Mouse (Mus musculus) ovary, postnatal 36 days (tissue): ENCODE data around the gene Sdc1.

ENCODE experiments used
- DNase-seq: peaks from one replicate; pipeline ENCODE4 v3.0.0; 2022; ENCODE audit warnings: low spot score, mixed read lengths

Gene Sdc1

GRCm38 (mm10) chr12:8782565-8782964 lies 11.4 kb downstream of the Sdc1 start:
- no peak for DNase-seq

- peak; percentile 40 for DNase-seq
Observed at GRCm38 (mm10) chr12:8784189-8784588, 13.1 kb downstream of the Sdc1 start.

- no peak for DNase-seq
Observed at GRCm38 (mm10) chr12:8786476-8786875, 15.4 kb downstream of the Sdc1 start.

DNA sequence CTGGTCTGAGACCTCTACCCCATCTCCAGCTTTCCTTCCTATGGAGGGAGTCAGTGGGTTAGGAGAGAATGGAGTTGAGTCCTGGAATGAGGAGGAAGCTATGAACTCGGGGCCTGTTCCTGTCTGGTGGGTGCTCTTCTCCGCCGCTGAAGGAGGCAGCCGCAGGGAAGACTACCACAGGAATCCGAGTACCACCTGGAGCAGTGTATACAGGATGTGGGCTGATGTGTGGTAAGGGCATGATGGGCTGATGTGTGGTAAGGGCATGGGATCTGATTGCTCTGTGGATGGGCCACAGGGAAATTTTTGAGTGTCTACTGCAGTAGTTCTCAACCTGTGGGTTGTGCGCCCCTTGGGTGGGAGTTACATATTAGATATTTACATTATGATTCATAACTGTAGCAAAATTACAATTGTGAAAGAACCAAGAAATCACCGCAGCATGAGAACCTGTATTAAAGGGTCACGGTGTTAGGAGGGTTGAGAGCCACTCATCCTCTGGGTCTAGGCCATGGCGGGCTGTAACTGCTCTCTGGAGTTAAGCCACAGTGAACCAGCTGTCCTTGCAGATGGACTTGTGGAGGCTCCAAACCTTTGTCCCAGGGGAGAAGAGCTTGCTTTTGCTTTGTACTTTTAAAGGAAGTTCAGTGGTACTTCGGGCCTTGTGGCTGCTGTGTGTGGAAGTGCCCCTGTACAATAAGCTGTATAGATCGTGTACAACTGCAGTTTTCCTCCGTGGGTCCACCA lies 16.0 kb downstream of the Sdc1 start:
- DNase-seq, result no peak

- DNase-seq, result no peak
Observed at GRCm38 (mm10) chr12:8788469-8788868, 17.3 kb downstream of the Sdc1 start.

DNA sequence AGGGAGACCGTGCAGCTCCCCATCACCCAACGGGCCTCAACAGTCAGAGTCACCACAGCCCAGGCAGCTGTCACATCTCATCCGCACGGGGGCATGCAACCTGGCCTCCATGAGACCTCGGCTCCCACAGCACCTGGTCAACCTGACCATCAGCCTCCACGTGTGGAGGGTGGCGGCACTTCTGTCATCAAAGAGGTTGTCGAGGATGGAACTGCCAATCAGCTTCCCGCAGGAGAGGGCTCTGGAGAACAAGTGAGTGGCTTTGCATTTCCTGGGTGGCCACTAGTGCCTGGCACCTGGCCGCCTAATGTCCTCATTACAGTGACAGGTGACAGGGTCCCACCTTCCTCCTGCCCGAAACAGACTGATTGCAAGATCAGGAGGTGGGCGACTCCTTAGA lies 19.5 kb downstream of the Sdc1 start:
- no peak for DNase-seq

DNA sequence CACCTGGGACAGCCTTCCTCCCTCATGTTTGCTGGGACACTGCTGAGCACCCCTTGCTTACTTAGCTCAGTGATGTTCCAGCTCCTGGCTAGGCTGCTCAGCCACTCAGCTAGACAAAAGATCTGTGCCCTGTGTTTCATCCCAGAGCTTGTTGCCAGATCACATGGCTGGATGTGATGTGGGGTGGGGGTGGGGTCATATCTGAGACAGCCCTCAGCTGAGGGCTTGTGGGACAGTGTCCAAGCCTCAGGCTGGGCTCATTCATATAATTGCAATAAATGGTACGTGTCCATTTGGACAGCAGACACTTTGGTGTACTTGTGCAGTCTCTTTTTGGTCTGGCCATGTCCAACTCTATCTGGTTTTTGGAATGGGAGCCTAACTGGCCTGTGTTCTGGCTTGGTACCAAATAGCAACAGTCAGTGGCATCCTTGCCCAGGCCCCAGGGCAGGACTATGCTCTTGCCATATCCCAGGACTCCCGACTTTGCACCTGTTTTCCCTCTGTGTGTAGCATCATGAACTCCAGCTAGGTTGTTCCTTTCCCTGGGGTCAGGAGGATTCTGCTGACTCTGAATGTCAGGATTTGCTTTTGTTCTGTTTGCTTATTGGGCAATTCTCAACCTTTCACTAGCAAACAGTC lies 22.4 kb downstream of the Sdc1 start:
- DNase-seq, result no peak

DNA sequence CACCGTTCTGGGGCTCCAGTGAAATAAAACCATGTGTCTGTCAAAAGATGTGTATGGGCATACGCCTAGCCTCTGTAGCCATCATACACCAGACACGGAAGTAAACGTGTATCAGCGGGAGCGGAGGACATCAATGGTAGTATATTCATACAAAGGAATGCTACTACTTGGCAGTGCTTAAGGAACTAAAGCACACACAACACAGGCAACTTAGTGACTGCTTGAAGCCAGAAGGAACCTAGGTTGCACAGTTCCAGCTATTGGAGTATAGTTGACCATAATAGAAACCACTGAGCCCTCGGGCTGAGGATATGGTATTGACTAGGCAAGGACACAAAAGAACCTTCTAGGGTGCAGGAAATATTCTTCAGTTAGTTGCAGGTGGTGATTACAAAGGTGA lies 26.8 kb downstream of the Sdc1 start:
- DNase-seq, result no peak

DNA sequence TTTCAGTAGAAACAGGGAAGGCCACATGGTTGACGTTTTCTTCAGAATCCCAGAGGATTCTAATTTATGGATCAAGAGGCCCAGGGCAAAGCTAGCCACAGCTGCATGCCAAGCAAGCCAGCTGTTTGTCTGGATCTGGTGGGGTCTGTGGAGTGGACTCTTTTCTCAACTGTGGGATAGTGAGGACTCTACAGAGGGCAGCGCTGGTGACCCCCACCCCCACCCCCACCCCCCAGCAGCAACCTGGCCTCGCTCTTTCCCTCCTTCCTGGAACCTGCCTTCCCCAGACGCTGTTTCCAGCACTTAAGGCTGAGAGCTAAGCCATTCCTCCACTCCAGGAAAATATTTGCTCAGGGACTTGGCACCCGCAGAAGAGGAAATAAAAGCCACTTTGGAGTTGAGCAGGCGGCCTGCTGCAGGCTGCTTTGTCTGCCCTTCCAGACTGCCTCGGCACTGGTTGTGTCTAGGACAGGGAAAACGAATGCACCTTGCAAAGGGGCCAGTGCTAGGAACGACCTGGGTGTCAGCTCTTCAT lies 27.4 kb downstream of the Sdc1 start:
- DNase-seq, result no peak

- DNase-seq, result no peak
Observed at GRCm38 (mm10) chr12:8803421-8804076, 32.4 kb downstream of the Sdc1 start.

- no peak for DNase-seq
Observed at GRCm38 (mm10) chr12:8804077-8804456, 32.9 kb downstream of the Sdc1 start.

DNA sequence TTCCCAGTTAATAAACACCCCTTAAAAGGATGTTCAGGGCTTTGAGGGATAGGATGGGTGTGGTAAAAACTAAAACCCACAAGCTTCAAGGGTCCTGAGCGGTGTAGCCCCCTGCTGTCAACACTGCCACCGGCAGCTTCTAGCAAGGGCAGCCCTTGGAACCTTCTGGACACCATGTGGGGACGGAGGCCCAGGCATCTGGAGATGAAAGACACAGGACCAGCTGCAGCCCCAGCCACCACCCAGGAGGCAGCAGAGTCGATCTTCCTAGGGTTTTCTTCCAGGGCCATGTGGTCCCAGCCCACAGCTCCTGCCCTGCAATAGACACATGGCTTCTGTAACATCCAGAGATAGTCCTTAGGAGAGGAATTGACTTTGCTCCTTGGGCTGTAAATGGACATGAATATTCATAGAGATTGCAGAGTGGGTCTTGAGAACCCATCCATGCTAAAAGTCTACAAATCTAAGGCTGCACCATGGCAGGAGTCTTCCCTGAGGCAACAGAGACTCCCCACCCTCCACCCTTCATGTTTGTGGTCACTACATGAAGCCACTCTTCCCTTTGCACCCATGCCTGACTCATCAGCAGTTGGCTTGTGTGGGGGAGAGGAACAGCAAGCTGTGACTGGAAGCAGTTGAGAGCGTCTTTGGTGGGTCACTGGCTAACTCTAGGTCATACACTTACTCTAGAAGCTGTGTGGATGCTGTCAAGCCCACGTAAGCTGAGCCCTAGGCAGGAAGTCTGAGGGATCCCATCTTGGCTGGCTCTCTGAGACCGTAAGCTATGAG lies 34.0 kb downstream of the Sdc1 start:
- no peak for DNase-seq

- no peak for DNase-seq
Observed at GRCm38 (mm10) chr12:8809086-8809485, 38.0 kb downstream of the Sdc1 start.

DNA sequence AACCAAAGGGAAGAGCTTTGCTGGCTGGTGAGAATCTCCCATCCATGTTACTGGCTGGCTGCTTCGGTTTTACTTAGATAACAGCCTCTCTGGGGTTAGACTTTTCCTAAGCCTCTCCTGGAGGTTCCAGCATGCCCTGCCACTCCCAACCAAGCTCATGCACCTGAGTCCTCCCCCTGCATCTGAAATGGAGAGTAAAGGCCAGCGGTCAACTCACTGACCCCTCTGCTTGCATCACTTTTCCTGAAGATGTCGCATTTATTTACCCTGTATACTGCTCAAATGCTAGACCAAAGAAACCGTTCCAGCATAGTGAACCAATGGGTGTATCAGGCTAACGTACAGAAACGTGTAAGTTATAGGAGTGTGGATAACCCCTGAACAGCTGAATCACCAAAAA lies 38.5 kb downstream of the Sdc1 start:
- DNase-seq, result no peak

GRCm38 (mm10) chr12:8810966-8811365 lies 39.8 kb downstream of the Sdc1 start:
- DNase-seq, result no peak

GRCm38 (mm10) chr12:8811441-8811871 lies 40.3 kb downstream of the Sdc1 start:
- peak; percentile 46 for DNase-seq

DNA sequence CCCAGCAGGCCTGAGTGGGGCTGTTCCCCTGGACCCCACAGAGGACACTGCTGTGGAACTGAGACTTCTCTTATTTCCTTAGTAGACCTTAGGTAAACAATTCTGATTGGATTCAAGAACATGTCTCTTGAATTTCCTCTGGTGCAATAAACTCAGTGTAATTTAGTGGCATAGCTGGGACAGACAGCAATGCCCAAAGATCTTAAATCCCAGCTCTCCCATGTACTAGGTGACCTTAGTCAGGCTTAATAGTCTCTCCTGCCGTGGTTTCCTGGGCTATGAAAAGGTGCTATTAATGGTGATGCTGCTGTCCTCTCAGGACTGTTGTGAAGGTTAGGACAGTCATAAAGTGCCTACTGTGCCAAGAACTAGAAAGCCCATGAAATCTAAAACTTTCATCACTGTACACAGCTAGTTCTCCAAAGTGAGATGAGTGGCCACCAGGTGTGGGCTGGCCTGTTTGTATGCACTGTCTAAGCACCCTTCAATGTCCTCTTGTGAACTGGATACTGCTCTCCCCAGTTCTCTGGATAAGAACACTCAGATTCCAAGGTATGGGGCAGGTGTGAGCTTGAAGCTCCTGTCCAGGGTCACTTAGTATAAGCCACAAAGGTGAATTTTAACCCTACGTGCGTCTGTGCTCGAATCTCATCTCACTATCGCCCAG lies 40.9 kb downstream of the Sdc1 start:
- no peak for DNase-seq

- peak; percentile 17 for DNase-seq
Observed at GRCm38 (mm10) chr12:8817467-8818232, 46.5 kb downstream of the Sdc1 start.

GRCm38 (mm10) chr12:8818233-8818672 lies 47.1 kb downstream of the Sdc1 start:
- DNase-seq, result no peak

GRCm38 (mm10) chr12:8824995-8825703 lies 54.0 kb downstream of the Sdc1 start:
- DNase-seq, result no peak
